Mouse (Mus musculus) T-helper 17 cell (primary cell): ENCODE measurements around the gene Itm2b.

Experiments
- in situ Hi-C, 2 experiments: fragments of 300-600 bp; cut with MboI, MseI; formaldehyde crosslinking; loops; 1 replicate in 1 of 2; 2 replicates in 1 of 2; pipeline ENCODE4 v1.15.1; 2025; ENCODE audit warnings: high pct_unique_total_duplicates in 2 of 2

Itm2b gene

GRCm38 (mm10) chr14:73395750-73396149 is 10.7 kb upstream of the Itm2b start:
- in situ Hi-C loops = no loop called here

- in situ Hi-C loops = no loop called here
Measured at GRCm38 (mm10) chr14:73394263-73395006, 9.3 kb upstream of the Itm2b start.

GRCm38 (mm10) chr14:73391457-73391856 is 6.4 kb upstream of the Itm2b start:
- in situ Hi-C loops = no loop called here

GRCm38 (mm10) chr14:73390196-73390595 is 5.1 kb upstream of the Itm2b start:
- in situ Hi-C loops = no loop called here

- in situ Hi-C loops = loop anchor here in 1 of 2 experiments (5.0 kb wide), 1 partner anchor 78 kb away; no protein-coding TSS in a partner anchor
Measured at GRCm38 (mm10) chr14:73389059-73389458, 4.0 kb upstream of the Itm2b start.

GRCm38 (mm10) chr14:73388546-73388945 is 3.5 kb upstream of the Itm2b start:
- in situ Hi-C loops = loop anchor here in 1 of 2 experiments (5.0 kb wide), 1 partner anchor 79 kb away; no protein-coding TSS in a partner anchor

- in situ Hi-C loops = loop anchor here in 1 of 2 experiments (5.0 kb wide), 1 partner anchor 81 kb away; no protein-coding TSS in a partner anchor
Measured at GRCm38 (mm10) chr14:73386493-73386892, 1.4 kb upstream of the Itm2b start.

GRCm38 (mm10) chr14:73385720-73386374 is 758 bp upstream of the Itm2b start:
- in situ Hi-C loops = loop anchor here in 1 of 2 experiments (5.0 kb wide), 1 partner anchor 81 kb away; no protein-coding TSS in a partner anchor

GRCm38 (mm10) chr14:73384546-73384912 is 560 bp downstream of the Itm2b start:
- in situ Hi-C loops = no loop called here

- in situ Hi-C loops = no loop called here
Measured at GRCm38 (mm10) chr14:73383746-73384145, 1.3 kb downstream of the Itm2b start.

GRCm38 (mm10) chr14:73382699-73383098 is 2.4 kb downstream of the Itm2b start:
- in situ Hi-C loops = no loop called here

- in situ Hi-C loops = no loop called here
Measured at GRCm38 (mm10) chr14:73381559-73381958, 3.5 kb downstream of the Itm2b start.

- in situ Hi-C loops = no loop called here
Measured at GRCm38 (mm10) chr14:73377804-73378203, 7.3 kb downstream of the Itm2b start.

- in situ Hi-C loops = no loop called here
Measured at GRCm38 (mm10) chr14:73376920-73377319, 8.2 kb downstream of the Itm2b start.

- in situ Hi-C loops = no loop called here
Measured at GRCm38 (mm10) chr14:73375903-73376302, 9.2 kb downstream of the Itm2b start.

- in situ Hi-C loops = no loop called here
Measured at GRCm38 (mm10) chr14:73375445-73375844, 9.6 kb downstream of the Itm2b start.

- in situ Hi-C loops = no loop called here
Measured at GRCm38 (mm10) chr14:73374315-73374890, 10.7 kb downstream of the Itm2b start.

GRCm38 (mm10) chr14:73373606-73374005 is 11.5 kb downstream of the Itm2b start:
- in situ Hi-C loops = no loop called here

- in situ Hi-C loops = no loop called here
Measured at GRCm38 (mm10) chr14:73372990-73373389, 12.1 kb downstream of the Itm2b start.

GRCm38 (mm10) chr14:73371577-73371976 is 13.5 kb downstream of the Itm2b start:
- in situ Hi-C loops = no loop called here

- in situ Hi-C loops = no loop called here
Measured at GRCm38 (mm10) chr14:73370695-73371372, 14.3 kb downstream of the Itm2b start.
